Mouse (Mus musculus) layer of hippocampus, adult 6 months (tissue): Measurements from ENCODE around the gene Fmr1. TPM values are rescaled to one million over a fixed set of nuclear protein-coding genes. Genes with fewer than 3 reads are reported as not detected.

Experiments used
- long read RNA-seq, 2 experiments: library from polyadenylated mRNA; unstranded; transcript quantifications; one replicate each; pipeline ENCODE4 v2.0.0; 2019 to 2020
- polyA plus RNA-seq: library from polyadenylated mRNA; unstranded; fragments of <200 nt; fragmentation: Nextera tagmentation; gene quantifications from 2 replicates; pipeline ENCODE4 v1.2.3, GENCODE M21; 2021

Gene Fmr1
- polyA plus RNA-seq, result 10.1 and 10.8 TPM in 2 replicates
- long read RNA-seq, experiment 1, full-length matches to known transcripts, result 2 of 30 reads
- long read RNA-seq, experiment 1, partial matches to known transcripts, result 26 of 30 reads
- long read RNA-seq, experiment 1, other reads (novel, unspliced or antisense), result 2 of 30 reads
- long read RNA-seq, experiment 2, full-length matches to known transcripts, result 40 of 90 reads
- long read RNA-seq, experiment 2, partial matches to known transcripts, result 2 of 90 reads
- long read RNA-seq, experiment 2, other reads (novel, unspliced or antisense), result 48 of 90 reads

GRCm38 (mm10) chrX:68678333-68678740 lies at the start of gene Fmr1:
TSS of gene Fmr1 (plus strand) at chrX:68678541.

DNA sequence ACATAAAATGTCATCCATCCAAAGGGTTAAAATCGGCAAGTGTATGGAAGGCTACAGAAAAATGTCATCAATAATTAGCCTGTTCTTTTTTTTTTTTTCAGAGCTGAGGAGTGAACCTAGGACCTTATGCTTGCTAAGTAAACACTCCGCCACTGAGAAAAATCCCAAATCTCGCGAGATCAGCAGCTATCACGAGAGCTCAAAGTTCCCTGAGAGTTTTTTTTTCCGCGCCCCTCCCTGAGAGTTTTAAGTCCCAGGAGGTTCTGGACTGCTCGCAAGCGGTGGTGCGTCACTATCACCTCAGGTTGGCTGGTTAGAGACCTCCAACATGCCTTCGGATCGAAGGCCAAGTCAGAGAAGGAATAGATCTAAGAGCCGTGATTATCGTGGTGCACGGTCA lies 83.3 kb downstream of the Fmr1 start, which contains the start of gene Fmr1nb:
Fmr1nb (plus strand) TSS at position 234 of the 400 bp plus-strand sequence.

Other genes with a start within 250 kb of the Fmr1 start
- gene Fmr1nb, start 83.3 kb downstream of the Fmr1 start, polyA plus RNA-seq, result 0.39 TPM in 1 of 2 replicates, not detected in the other
- gene Gm14698, start 142.6 kb downstream of the Fmr1 start, polyA plus RNA-seq, result 0.38 and 0.50 TPM in 2 replicates
- not detected in 2 replicates for gene Gm6812, start 214.5 kb downstream of the Fmr1 start, polyA plus RNA-seq